Mouse (Mus musculus): ENCODE results near the gene Rap2b. TPM values are rescaled to one million over a fixed set of nuclear protein-coding genes. Genes with fewer than 3 reads are reported as not detected.

The Rap2b gene
- total and polyA plus RNA-seq, 2 experiments from 2014 or later, result 9.9 to 14.8 TPM

- no peak for TF ChIP-seq CTCF (IDR thresholded peaks at IDR 0.05; ENCODE audit: low read depth)
- no peak overlapping the region for H3K4me3 ChIP-seq (ENCODE audit: low read length)
- no peaks in the 10 kb centered on the region for H3K27me3 ChIP-seq (ENCODE audit: insufficient read depth, low read length)
- no peaks in the 10 kb centered on the region for H3K36me3 ChIP-seq (ENCODE audit: insufficient read depth, low read length)
- H3K27ac ChIP-seq, result no peak overlapping the region
- WGBS, result 88% methylated on average over 1 of the region's 1 CpGs
- DNase-seq (ENCODE audit: low spot score), result no peak
- H3K4me1 ChIP-seq (ENCODE audit: insufficient read depth, low read length), result peaks cover 5% of the 10 kb centered on the region; the same call in 1 of the 2 replicates
- 0 out of 2 replicates have a peak overlapping the region, but pooled peaks have one; percentile 10 for H3K4me2 ChIP-seq (ENCODE audit: low read depth, low read length)
- H3K9me3 ChIP-seq (ENCODE audit: low read length), result no peaks in the 10 kb centered on the region
- no peak for ATAC-seq
- H3K9ac ChIP-seq (replicated peaks; ENCODE audit: low read length), result no peak overlapping the region
These were observed 7.0 kb downstream of the Rap2b start for GRCm38 (mm10) chr3:61368446-61368845.

- H3K9me3 ChIP-seq (ENCODE audit: low read length), result no peaks in the 10 kb centered on the region
These were observed 14.6 kb downstream of the Rap2b start for GRCm38 (mm10) chr3:61376001-61376400.

DNA sequence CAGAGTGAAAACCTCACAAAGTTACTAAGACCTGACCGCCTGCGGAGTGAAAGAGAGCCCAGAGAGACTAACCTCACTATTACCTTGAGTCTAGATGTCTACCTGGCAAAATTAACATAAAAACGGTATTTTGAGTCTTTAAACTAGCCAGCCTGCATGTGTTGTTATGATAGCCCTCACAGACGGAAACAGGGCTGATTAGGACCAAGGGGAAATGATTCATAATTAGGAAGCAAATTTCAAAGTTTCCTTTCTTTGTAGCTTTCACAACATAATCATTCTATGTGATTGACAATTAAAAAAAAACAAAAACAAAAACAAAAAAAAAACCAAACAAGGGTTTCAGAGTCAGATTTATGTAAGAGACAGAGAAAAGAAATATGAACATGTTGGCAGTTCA is 24.9 kb downstream of the Rap2b start:
- Histone ChIP-seq H3K9me3 (ENCODE audit: low read length) (no peaks in the 10 kb centered on the region), H3K4me1 (ENCODE audit: insufficient read depth, low read length) (no peaks in the 10 kb centered on the region), H3K27me3 (ENCODE audit: insufficient read depth, low read length) (no peaks in the 10 kb centered on the region), H3K36me3 (ENCODE audit: insufficient read depth, low read length) (no peaks in the 10 kb centered on the region), H3K9ac (replicated peaks; ENCODE audit: low read length) (no peak overlapping the region), H3K4me2 (ENCODE audit: low read depth, low read length) (no peak overlapping the region), H3K4me3 (ENCODE audit: low read length) (no peak overlapping the region), H3K27ac (no peak overlapping the region)
- ATAC-seq, result no peak
- 85% methylated on average over 4 of the region's 4 CpGs for WGBS
- no peak for DNase-seq (ENCODE audit: low spot score)
- no peak for TF ChIP-seq CTCF (IDR thresholded peaks at IDR 0.05; ENCODE audit: low read depth)

More at GRCm38 (mm10) chr3:61376001-61376400, 14.6 kb downstream of the Rap2b start:
- Histone ChIP-seq H3K4me3 (ENCODE audit: low read length) (no peak overlapping the region), H3K36me3 (ENCODE audit: insufficient read depth, low read length) (no peaks in the 10 kb centered on the region), H3K4me1 (ENCODE audit: insufficient read depth, low read length) (no peaks in the 10 kb centered on the region), H3K9ac (replicated peaks; ENCODE audit: low read length) (no peak overlapping the region), H3K27ac (no peak overlapping the region), H3K4me2 (ENCODE audit: low read depth, low read length) (no peak overlapping the region), H3K27me3 (ENCODE audit: insufficient read depth, low read length) (no peaks in the 10 kb centered on the region)
- WGBS, result 92% methylated on average over 8 of the region's 8 CpGs
- ATAC-seq (no peak), DNase-seq (ENCODE audit: low spot score) (no peak)
- TF ChIP-seq CTCF (IDR thresholded peaks at IDR 0.05; ENCODE audit: low read depth), result no peak

GRCm38 (mm10) chr3:61391564-61391963 is 30.1 kb downstream of the Rap2b start:
- H3K9ac ChIP-seq (replicated peaks; ENCODE audit: low read length), result no peak overlapping the region
- H3K27me3 ChIP-seq (ENCODE audit: insufficient read depth, low read length), result no peaks in the 10 kb centered on the region
- no peaks in the 10 kb centered on the region for H3K9me3 ChIP-seq (ENCODE audit: low read length)
- no peak for ATAC-seq
- H3K27ac ChIP-seq, result no peak overlapping the region
- no peak for TF ChIP-seq CTCF (IDR thresholded peaks at IDR 0.05; ENCODE audit: low read depth)
- no peak for DNase-seq (ENCODE audit: low spot score)
- H3K4me2 ChIP-seq (ENCODE audit: low read depth, low read length), result no peak overlapping the region
- H3K36me3 ChIP-seq (ENCODE audit: insufficient read depth, low read length), result no peaks in the 10 kb centered on the region
- 82% methylated on average over 4 of the region's 4 CpGs for WGBS
- no peak overlapping the region for H3K4me3 ChIP-seq (ENCODE audit: low read length)
- no peaks in the 10 kb centered on the region for H3K4me1 ChIP-seq (ENCODE audit: insufficient read depth, low read length)

- Histone ChIP-seq H3K4me1 (ENCODE audit: insufficient read depth, low read length) (no peaks in the 10 kb centered on the region), H3K4me3 (ENCODE audit: low read length) (no peak overlapping the region), H3K9ac (replicated peaks; ENCODE audit: low read length) (no peak overlapping the region), H3K27me3 (ENCODE audit: insufficient read depth, low read length) (no peaks in the 10 kb centered on the region), H3K27ac (no peak overlapping the region), H3K4me2 (ENCODE audit: low read depth, low read length) (no peak overlapping the region), H3K9me3 (ENCODE audit: low read length) (no peaks in the 10 kb centered on the region), H3K36me3 (ENCODE audit: insufficient read depth, low read length) (no peaks in the 10 kb centered on the region)
- 96% methylated on average over 1 of the region's 1 CpGs for WGBS
- ATAC-seq (no peak), DNase-seq (ENCODE audit: low spot score) (no peak)
- no peak for TF ChIP-seq CTCF (IDR thresholded peaks at IDR 0.05; ENCODE audit: low read depth)
These were observed 31.4 kb downstream of the Rap2b start for GRCm38 (mm10) chr3:61392881-61393280.

DNA sequence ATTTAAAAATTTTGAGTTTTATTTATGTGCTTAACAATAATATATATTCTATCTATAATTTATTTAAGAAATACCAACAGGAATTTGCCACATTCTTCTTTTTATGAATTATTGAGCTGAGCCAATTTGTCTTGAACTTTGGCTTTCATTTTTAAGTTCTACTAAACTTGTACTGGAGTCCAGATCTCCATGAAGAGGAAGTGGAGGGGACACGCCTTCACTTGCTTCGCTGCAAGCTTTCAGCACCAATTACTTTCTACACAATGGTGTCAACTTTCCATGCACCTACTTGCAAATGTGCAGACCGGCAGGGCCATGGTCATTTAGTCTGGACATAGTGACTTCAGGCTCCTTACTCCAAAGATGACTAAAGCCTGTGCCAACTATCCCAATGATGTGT is 32.1 kb downstream of the Rap2b start:
- Histone ChIP-seq H3K27me3 (ENCODE audit: insufficient read depth, low read length) (no peaks in the 10 kb centered on the region), H3K4me2 (ENCODE audit: low read depth, low read length) (no peak overlapping the region), H3K4me3 (ENCODE audit: low read length) (no peak overlapping the region), H3K9ac (replicated peaks; ENCODE audit: low read length) (no peak overlapping the region), H3K27ac (no peak overlapping the region), H3K9me3 (ENCODE audit: low read length) (no peaks in the 10 kb centered on the region), H3K4me1 (ENCODE audit: insufficient read depth, low read length) (no peaks in the 10 kb centered on the region), H3K36me3 (ENCODE audit: insufficient read depth, low read length) (no peaks in the 10 kb centered on the region)
- no peak for ATAC-seq
- 70% methylated on average over 3 of the region's 3 CpGs for WGBS
- no peak for DNase-seq (ENCODE audit: low spot score)
- no peak for TF ChIP-seq CTCF (IDR thresholded peaks at IDR 0.05; ENCODE audit: low read depth)

GRCm38 (mm10) chr3:61395382-61395781 is 33.9 kb downstream of the Rap2b start:
- DNase-seq (ENCODE audit: low spot score) (no peak), ATAC-seq (no peak)
- no peaks in the 10 kb centered on the region for H3K36me3 ChIP-seq (ENCODE audit: insufficient read depth, low read length)
- H3K27ac ChIP-seq, result no peak overlapping the region
- H3K4me2 ChIP-seq (ENCODE audit: low read depth, low read length), result no peak overlapping the region
- no peaks in the 10 kb centered on the region for H3K27me3 ChIP-seq (ENCODE audit: insufficient read depth, low read length)
- no peaks in the 10 kb centered on the region for H3K4me1 ChIP-seq (ENCODE audit: insufficient read depth, low read length)
- no peak overlapping the region for H3K9ac ChIP-seq (replicated peaks; ENCODE audit: low read length)
- WGBS, result 90% methylated on average over 3 of the region's 3 CpGs
- TF ChIP-seq CTCF (IDR thresholded peaks at IDR 0.05; ENCODE audit: low read depth), result no peak
- no peaks in the 10 kb centered on the region for H3K9me3 ChIP-seq (ENCODE audit: low read length)
- no peak overlapping the region for H3K4me3 ChIP-seq (ENCODE audit: low read length)

Data from hindbrain, postnatal 0 days (tissue).